Mouse (Mus musculus) heart, postnatal 0 days (tissue): Measurements from ENCODE around the gene Abcc12. TPM values are rescaled to one million over a fixed set of nuclear protein-coding genes. Genes with fewer than 3 reads are reported as not detected.
A peak's percentile ranks its signal among the peaks of the same experiment; 100 is the strongest.

Experiments
- ATAC-seq: fragments of 200-750 bp; cut with Nextera tagmentation; 2 replicates; pipeline ENCODE4 v1.8.0; 2017; ENCODE audit warnings: low read depth, moderate number of reproducible peaks, moderate library complexity; ENCODE audit not compliant: insufficient read depth
- DNase-seq: peaks from one replicate; pipeline ENCODE4 v3.0.0-alpha.2; 2016; ENCODE audit warnings: low spot score
- H3K27ac ChIP-seq: fragments of 300-500 bp; sonication (generic); 2 replicates; pipeline ENCODE4 v1.5.1; 2014; ENCODE audit warnings: low read depth, mild to moderate bottlenecking
- H3K27me3 ChIP-seq: fragments of 300-500 bp; sonication (generic); 2 replicates; pipeline ENCODE4 v1.6.1; 2014; ENCODE audit warnings: low read length, mixed read lengths; ENCODE audit not compliant: control insufficient read depth, insufficient read depth
- H3K36me3 ChIP-seq: fragments of 300-500 bp; sonication (generic); replicated peaks from 2 replicates; pipeline ENCODE4 v1.6.1; 2014; ENCODE audit warnings: low read length, mixed read lengths; ENCODE audit not compliant: control insufficient read depth, insufficient read depth
- H3K4me1 ChIP-seq: fragments of 300-500 bp; sonication (generic); 2 replicates; pipeline ENCODE4 v1.6.1; 2014; ENCODE audit warnings: antibody characterized with exemption; ENCODE audit not compliant: control insufficient read depth, insufficient read depth
- H3K4me2 ChIP-seq: fragments of 300-500 bp; sonication (generic); 2 replicates; pipeline ENCODE4 v1.6.1; 2014; ENCODE audit warnings: low read depth, mild to moderate bottlenecking, low read length, moderate library complexity
- H3K4me3 ChIP-seq: fragments of 300-500 bp; sonication (generic); 2 replicates; pipeline ENCODE4 v1.5.1; 2014; ENCODE audit warnings: low read depth, low read length
- H3K9ac ChIP-seq: fragments of 300-500 bp; sonication (generic); replicated peaks from 2 replicates; pipeline ENCODE4 v1.6.1; 2014; ENCODE audit warnings: low read depth, low read length, mixed read lengths
- H3K9me3 ChIP-seq: fragments of 300-500 bp; sonication (generic); replicated peaks from 2 replicates; pipeline ENCODE4 v1.6.1; 2016; ENCODE audit warnings: low read length; ENCODE audit not compliant: control insufficient read depth
- CTCF ChIP-seq: IDR thresholded peaks from 2 replicates; pipeline ENCODE4 v1.5.1; 2016; ENCODE audit warnings: antibody characterized with exemption, control low read depth, low read depth
- EP300 ChIP-seq: IDR thresholded peaks from 2 replicates; pipeline ENCODE4 v1.6.1; 2016; ENCODE audit warnings: antibody characterized with exemption, low read depth
- WGBS: fragments of 180-500 bp; shearing (Covaris S2); extraction: QIAGEN DNeasy Blood & Tissue Kit; methylation state at CpG from one replicate; pipeline ENCODE4 v1.1.7; 2014; 5-methylcytosine and 5-hydroxymethylcytosine counted together
- polyA plus RNA-seq: library from polyadenylated mRNA; unstranded; fragments of >200 nt; fragmentation: Nextera tagmentation; extraction: Ambion mirVana; gene quantifications from 2 replicates; pipeline ENCODE4 v1.2.1, GENCODE M21; 2015
- total RNA-seq: library from RNA; depleted of rRNA; stranded (reverse); fragments of >200 nt; gene quantifications from 2 replicates; pipeline ENCODE4 v1.2.3, GENCODE M21; 2014; ENCODE audit warnings: low replicate concordance

The Abcc12 gene
- total and polyA plus RNA-seq, 2 experiments from 2014 or later, result not detected

DNA sequence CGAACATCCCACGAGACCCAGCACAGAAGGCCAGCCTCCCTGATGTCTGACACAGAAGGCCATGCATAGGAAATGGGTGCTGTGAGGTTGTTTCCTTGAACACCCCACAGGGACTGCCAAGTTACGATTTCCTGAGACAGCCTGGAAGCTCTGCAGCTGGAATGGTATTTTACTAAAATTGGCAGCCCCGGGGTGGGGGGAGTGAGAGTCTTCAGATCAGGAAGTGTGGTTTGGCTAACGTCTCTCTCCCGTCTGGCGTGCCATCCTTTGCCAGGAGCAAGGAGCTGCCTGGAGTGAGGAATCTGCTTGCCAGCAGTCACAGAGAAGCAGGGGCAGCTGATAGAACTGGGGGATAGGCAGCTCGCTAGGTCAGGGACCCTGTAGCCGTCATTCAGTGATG, 2.4 kb downstream of the Abcc12 start:
- Histone ChIP-seq H3K27ac (no peak overlapping the region), H3K27me3 (no peaks in the 10 kb centered on the region), H3K4me3 (no peak overlapping the region), H3K4me1 (0 out of 2 replicates have a peak, but pooled peaks cover 8% of the 10 kb centered on the region), H3K36me3 (no peaks in the 10 kb centered on the region), H3K9me3 (no peaks in the 10 kb centered on the region), H3K4me2 (no peak overlapping the region), H3K9ac (no peak overlapping the region)
- ATAC-seq (no peak), DNase-seq (peak; percentile 21)
- 15% methylated on average over 9 of the region's 9 CpGs for WGBS
- TF ChIP-seq EP300 (no peak), CTCF (no peak)

DNA sequence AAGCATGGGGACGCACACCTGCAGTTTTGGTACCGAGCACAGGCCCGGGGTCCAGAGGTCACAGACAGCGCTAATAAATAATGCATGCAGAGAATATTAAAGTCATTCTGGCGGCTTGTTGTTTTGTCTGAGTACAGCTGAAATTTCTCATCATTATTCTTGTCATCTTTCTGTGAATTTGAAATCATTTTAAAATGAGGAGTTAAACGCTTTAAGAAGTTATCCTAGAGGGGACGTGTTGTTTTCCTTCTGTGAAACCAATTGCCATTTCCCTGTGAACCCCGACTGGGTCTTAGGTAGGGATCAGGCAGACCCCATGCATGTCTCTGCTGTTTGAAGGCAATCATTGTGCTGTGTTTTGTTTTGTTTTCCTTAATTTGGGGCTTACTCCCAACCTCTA, 2.9 kb downstream of the Abcc12 start:
- WGBS, result 82% methylated on average over 8 of the region's 8 CpGs
- Histone ChIP-seq H3K27me3 (no peaks in the 10 kb centered on the region), H3K4me1 (0 out of 2 replicates have a peak, but pooled peaks cover 8% of the 10 kb centered on the region), H3K36me3 (no peaks in the 10 kb centered on the region), H3K9me3 (no peaks in the 10 kb centered on the region), H3K27ac (no peak overlapping the region), H3K9ac (no peak overlapping the region), H3K4me2 (no peak overlapping the region), H3K4me3 (no peak overlapping the region)
- DNase-seq (no peak), ATAC-seq (no peak)
- TF ChIP-seq EP300 (no peak), CTCF (no peak)

DNA sequence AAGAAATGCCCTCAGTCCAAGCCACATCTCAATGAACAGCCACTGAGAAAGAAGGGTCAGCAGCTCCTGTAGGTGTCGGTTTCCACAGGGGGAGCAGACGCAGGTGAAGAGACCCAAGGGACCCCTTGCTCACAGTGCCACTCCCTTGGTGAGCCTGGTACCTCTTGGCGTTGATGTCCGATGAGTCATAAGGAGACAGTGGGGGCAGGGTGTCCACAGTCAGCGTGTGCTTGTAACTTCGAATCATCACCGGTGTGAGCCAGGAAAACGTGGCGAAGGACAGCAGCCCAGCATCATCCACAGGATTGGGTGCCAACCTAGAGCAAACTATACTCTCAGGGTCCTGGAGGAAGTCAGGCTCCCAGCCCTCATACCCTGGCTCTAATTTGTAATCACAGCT, 16.8 kb downstream of the Abcc12 start:
- H3K4me2 ChIP-seq, result no peak overlapping the region
- H3K27ac ChIP-seq, result no peak overlapping the region
- no peak for DNase-seq
- no peak overlapping the region for H3K4me3 ChIP-seq
- ATAC-seq, result no peak
- TF ChIP-seq CTCF (no peak), EP300 (no peak)
- H3K4me1 ChIP-seq, result no peaks in the 10 kb centered on the region
- H3K9me3 ChIP-seq, result no peaks in the 10 kb centered on the region
- WGBS, result 70% methylated on average over 9 of the region's 9 CpGs
- no peaks in the 10 kb centered on the region for H3K27me3 ChIP-seq
- no peak overlapping the region for H3K9ac ChIP-seq
- H3K36me3 ChIP-seq, result no peaks in the 10 kb centered on the region

DNA sequence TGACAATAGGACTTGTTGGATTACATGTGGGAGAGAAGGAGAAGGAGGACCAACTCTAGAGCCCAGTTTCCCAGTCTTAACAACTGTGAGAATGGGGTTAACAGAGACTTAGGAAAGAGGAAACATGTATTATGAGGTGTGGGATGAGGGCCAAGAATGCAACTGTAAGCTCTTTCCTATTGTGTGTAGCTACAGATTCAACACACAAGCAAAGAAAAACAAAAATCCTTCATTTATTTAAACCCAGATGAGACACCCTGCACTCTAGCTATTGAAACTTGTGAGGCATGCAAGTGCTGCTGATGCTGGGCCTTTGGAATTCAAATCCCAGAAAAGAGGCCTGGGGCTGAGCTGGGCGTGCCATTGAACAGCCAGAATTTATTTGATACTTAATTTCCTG, 18.7 kb downstream of the Abcc12 start:
- H3K27me3 ChIP-seq, result no peaks in the 10 kb centered on the region
- no peaks in the 10 kb centered on the region for H3K36me3 ChIP-seq
- WGBS, result 65% methylated on average over 1 of the region's 1 CpGs
- H3K9me3 ChIP-seq, result no peaks in the 10 kb centered on the region
- H3K9ac ChIP-seq, result no peak overlapping the region
- H3K4me3 ChIP-seq, result no peak overlapping the region
- ATAC-seq (no peak), DNase-seq (no peak)
- no peak overlapping the region for H3K27ac ChIP-seq
- no peak for TF ChIP-seq EP300
- TF ChIP-seq CTCF, result no peak
- H3K4me2 ChIP-seq, result no peak overlapping the region
- H3K4me1 ChIP-seq, result no peaks in the 10 kb centered on the region

DNA sequence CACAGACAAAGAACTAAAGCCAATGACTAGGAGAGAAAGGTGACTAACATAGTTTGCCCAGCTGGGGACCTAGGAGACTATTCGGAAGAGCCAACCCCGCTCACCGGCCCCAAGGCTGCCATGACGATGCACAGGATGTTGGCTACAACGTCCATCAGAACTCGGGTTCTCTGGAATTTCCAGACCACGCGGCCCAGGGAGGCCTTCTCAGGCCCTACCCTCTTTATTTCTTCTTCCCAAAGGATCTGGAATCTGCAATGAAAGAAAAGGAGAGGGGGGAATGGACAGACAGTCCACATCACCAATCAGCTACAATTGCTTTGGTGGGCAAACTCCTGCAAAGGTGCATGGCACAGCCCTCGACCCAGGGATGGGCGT, 19.8 kb downstream of the Abcc12 start:
- Histone ChIP-seq H3K4me3 (no peak overlapping the region), H3K9me3 (no peaks in the 10 kb centered on the region), H3K4me1 (no peaks in the 10 kb centered on the region), H3K36me3 (no peaks in the 10 kb centered on the region), H3K27ac (no peak overlapping the region), H3K27me3 (no peaks in the 10 kb centered on the region), H3K4me2 (no peak overlapping the region), H3K9ac (no peak overlapping the region)
- no peak for ATAC-seq
- 84% methylated on average over 10 of the region's 10 CpGs for WGBS
- TF ChIP-seq EP300, result no peak
- TF ChIP-seq CTCF, result no peak
- DNase-seq, result no peak

DNA sequence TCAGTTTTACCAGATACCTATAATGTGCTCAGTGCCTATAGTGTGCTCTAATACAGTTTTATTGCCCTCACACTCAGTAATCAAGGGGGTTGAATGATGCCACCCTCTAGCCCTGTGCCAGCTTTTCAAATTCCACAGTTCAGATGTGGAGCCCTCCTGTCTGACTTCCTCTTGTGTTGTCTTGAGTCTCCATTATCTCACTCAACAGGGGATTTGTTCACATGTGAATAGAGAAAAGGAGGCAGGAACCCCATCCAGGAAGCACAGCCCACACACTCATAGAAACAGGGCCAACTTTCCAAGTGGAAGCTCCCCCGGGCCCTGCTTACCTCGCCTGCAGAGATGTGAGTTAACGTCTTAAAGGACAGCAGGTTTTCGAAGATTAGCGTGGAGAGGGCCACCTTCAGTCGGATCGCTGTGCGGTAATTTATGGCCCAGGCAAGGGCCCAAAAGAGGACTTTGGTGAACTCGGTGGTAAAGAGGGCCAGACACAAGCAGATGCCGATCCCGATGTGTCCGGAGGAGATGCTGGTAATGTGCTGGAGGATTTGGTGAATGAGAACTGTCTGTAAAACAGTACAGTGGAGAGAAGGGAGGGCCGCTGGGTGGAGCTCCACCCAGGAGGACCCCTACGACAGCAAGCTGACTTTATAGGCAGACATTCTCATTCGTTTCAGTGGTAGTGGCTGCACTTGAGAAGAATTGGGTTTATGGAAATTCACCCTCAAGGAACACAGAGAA, 20.4 kb downstream of the Abcc12 start:
- Histone ChIP-seq H3K9ac (no peak overlapping the region), H3K9me3 (no peaks in the 10 kb centered on the region), H3K27ac (no peak overlapping the region), H3K4me3 (no peak overlapping the region), H3K27me3 (no peaks in the 10 kb centered on the region), H3K4me2 (no peak overlapping the region), H3K4me1 (no peaks in the 10 kb centered on the region), H3K36me3 (no peaks in the 10 kb centered on the region)
- 69% methylated on average over 15 of the region's 15 CpGs for WGBS
- peak; percentile 9 for DNase-seq
- no peak for ATAC-seq
- TF ChIP-seq CTCF (no peak), EP300 (no peak)
